In the genomic region with DNA sequence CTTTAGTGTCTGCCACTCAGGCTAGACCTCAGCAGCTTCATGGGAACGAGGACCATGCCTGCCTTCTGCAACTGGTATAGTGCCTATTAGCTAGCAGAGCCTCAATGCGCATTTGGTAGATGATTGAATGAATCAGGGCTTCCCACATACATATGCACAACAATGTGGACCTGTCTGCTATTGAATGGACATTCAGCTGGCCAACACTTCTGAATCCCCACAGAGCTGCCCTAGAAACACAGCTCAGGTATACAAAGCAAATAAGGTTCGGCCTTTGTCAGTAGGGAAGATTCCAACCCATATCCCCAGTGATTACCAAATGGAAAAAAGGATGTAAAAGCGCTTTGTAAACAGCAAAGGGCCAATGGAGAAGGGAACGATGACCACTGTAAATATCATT, we compare ENCODE assay signal across 8 mouse cellular contexts. TPM values are rescaled to one million over a fixed set of nuclear protein-coding genes. Genes with fewer than 3 reads are reported as not detected.
DNase-seq lines count a peak whose midpoint lies in the region; ATAC-seq and TF ChIP-seq lines count a peak whose summit lies in the region.

No protein-coding gene starts in this region.

- H3K79me2 ChIP-seq in CH12.LX (replicated peaks; ENCODE audit: control insufficient read depth, extremely low read depth, insufficient read depth, poor library complexity, severe bottlenecking), result no peaks in the 10 kb centered on the region

- H3K27me3 ChIP-seq in heart, embryonic 12.5 days (replicated peaks), result 0 out of 2 replicates have a peak, but pooled peaks cover 5% of the 10 kb centered on the region
- peaks cover 2% of the 10 kb centered on the region for H3K27me3 ChIP-seq in CH12.LX (replicated peaks)
- 0 out of 2 replicates have a peak, but pooled peaks cover 3% of the 10 kb centered on the region for H3K27me3 ChIP-seq in embryonic facial prominence, embryonic 10.5 days (replicated peaks; ENCODE audit: low read depth, poor library complexity, severe bottlenecking)
- peaks cover 4% of the 10 kb centered on the region; the same call in 1 of the 2 replicates for H3K27me3 ChIP-seq in limb, embryonic 12.5 days
- 0 out of 2 replicates have a peak, but pooled peaks cover 2% of the 10 kb centered on the region for H3K27me3 ChIP-seq in small intestine, adult 2 months (ENCODE audit: control insufficient read depth, insufficient read depth, low read length)

- no peaks in the 10 kb centered on the region for H3K9me3 ChIP-seq in heart, embryonic 12.5 days (replicated peaks)
- H3K9me3 ChIP-seq in CH12.LX (replicated peaks; ENCODE audit: low read length), result no peaks in the 10 kb centered on the region
- H3K9me3 ChIP-seq in embryonic facial prominence, embryonic 10.5 days, result no peaks in the 10 kb centered on the region
- no peaks in the 10 kb centered on the region for H3K9me3 ChIP-seq in limb, embryonic 12.5 days

- no peak for TF ChIP-seq POLR2A in CH12.LX (IDR thresholded peaks at IDR 0.05; ENCODE audit: low read depth, low read length)
- TF ChIP-seq POLR2A in small intestine, adult 2 months (IDR thresholded peaks at IDR 0.05; ENCODE audit: low read depth, low read length), result no peak

- DNase-seq in heart, adult 8-10 months (ENCODE audit: low spot score), result no peak
- peak; percentile 2 for DNase-seq in CH12.LX (ENCODE audit: extremely low read depth)
- no peak for DNase-seq in embryonic facial prominence, embryonic 10.5 days (ENCODE audit: low spot score)
- no peak for DNase-seq in thymus, postnatal 10 days (ENCODE audit: low spot score in 2 of 2)

- WGBS in heart, embryonic 12.5 days, result 26% methylated on average over 5 of the region's 5 CpGs
- WGBS in embryonic facial prominence, embryonic 10.5 days, result 16% methylated on average over 5 of the region's 5 CpGs
- WGBS in limb, embryonic 12.5 days, result 17% methylated on average over 5 of the region's 5 CpGs
- 25% methylated on average over 5 of the region's 5 CpGs for WGBS in small intestine, adult 2 months

- no peak for ATAC-seq in heart, embryonic 12.5 days (ENCODE audit: insufficient number of reproducible peaks, low FRiP score)
- no peak for ATAC-seq in limb, embryonic 12.5 days (ENCODE audit: insufficient number of reproducible peaks, insufficient read depth, low FRiP score, low TSS enrichment, low read depth)
- ATAC-seq in megakaryocyte progenitor cell, adult 5-6 weeks (replicated peaks; ENCODE audit: poor library complexity), result no peak

- no peak for TF ChIP-seq EP300 in CH12.LX (IDR thresholded peaks at IDR 0.05; ENCODE audit: low read length)

- no peak overlapping the region for H3K27ac ChIP-seq in heart, embryonic 12.5 days (ENCODE audit: poor library complexity, severe bottlenecking)
- H3K27ac ChIP-seq in CH12.LX (ENCODE audit: insufficient read depth, low read depth), result no peak overlapping the region
- peak overlapping the region; percentile 81 for H3K27ac ChIP-seq in embryonic facial prominence, embryonic 10.5 days (replicated peaks)
- H3K27ac ChIP-seq in limb, embryonic 12.5 days, result no peak overlapping the region
- no peak overlapping the region for H3K27ac ChIP-seq in small intestine, adult 2 months (ENCODE audit: insufficient read depth, low read depth, low read length)

- no peak for TF ChIP-seq CTCF in CH12.LX (conservative IDR thresholded peaks at IDR 0.05 in 1 of 2, IDR thresholded peaks at IDR 0.05 in 1 of 2; ENCODE audit: low read depth in 2 of 2, low read length in 2 of 2)
- no peak for TF ChIP-seq CTCF in small intestine, adult 2 months (IDR thresholded peaks at IDR 0.05; ENCODE audit: extremely low read depth, insufficient read length, insufficient replicate concordance, low read depth, low read length)

- peak overlapping the region; percentile 68 for H3K4me3 ChIP-seq in heart, embryonic 12.5 days
- peak overlapping the region; percentile 60 to 80 (median 71) for H3K4me3 ChIP-seq in CH12.LX (replicated peaks in 1 of 3; ENCODE audit: low read depth in 2 of 3, low read length in 2 of 3, poor library complexity in 1 of 3)
- H3K4me3 ChIP-seq in embryonic facial prominence, embryonic 10.5 days, result peak overlapping the region; percentile 78
- H3K4me3 ChIP-seq in limb, embryonic 12.5 days (replicated peaks), result peak overlapping the region; percentile 65
- H3K4me3 ChIP-seq in small intestine, adult 2 months (ENCODE audit: low read depth, low read length), result peak overlapping the region; percentile 76

- in situ Hi-C loops in CH12.LX (cut with MboI; ENCODE audit: low pct_ligation_motif_present, low pct_unique_long_range_greater_than_20kb, low sequenced_read_pairs), result no loop called here

- H3K36me3 ChIP-seq in heart, embryonic 12.5 days, result no peaks in the 10 kb centered on the region
- H3K36me3 ChIP-seq in CH12.LX (replicated peaks in 1 of 2; ENCODE audit: control insufficient read depth in 1 of 2, insufficient read depth in 1 of 2, low read length in 1 of 2), result peaks cover 10 to 18% of the 10 kb centered on the region in 2 experiments
- peaks cover 17% of the 10 kb centered on the region for H3K36me3 ChIP-seq in embryonic facial prominence, embryonic 10.5 days (replicated peaks)
- peaks cover 16% of the 10 kb centered on the region for H3K36me3 ChIP-seq in limb, embryonic 12.5 days
- no peaks in the 10 kb centered on the region for H3K36me3 ChIP-seq in small intestine, adult 2 months (ENCODE audit: control insufficient read depth, insufficient read depth, low read length)

- peaks cover 6% of the 10 kb centered on the region for H3K4me1 ChIP-seq in heart, embryonic 12.5 days (replicated peaks)
- H3K4me1 ChIP-seq in CH12.LX (ENCODE audit: control insufficient read depth in 1 of 2, insufficient read depth in 2 of 2), result peaks cover 3 to 11% of the 10 kb centered on the region in 2 experiments; a peak in 3 of 4 replicates
- peaks cover 10% of the 10 kb centered on the region for H3K4me1 ChIP-seq in embryonic facial prominence, embryonic 10.5 days
- H3K4me1 ChIP-seq in limb, embryonic 12.5 days (replicated peaks), result peaks cover 12% of the 10 kb centered on the region
- no peaks in the 10 kb centered on the region; the same call in 1 of the 2 replicates for H3K4me1 ChIP-seq in small intestine, adult 2 months (ENCODE audit: control insufficient read depth, insufficient read depth, insufficient read length, low read length)

- no peak for TF ChIP-seq RAD21 in CH12.LX (IDR thresholded peaks at IDR 0.05; ENCODE audit: low read depth, low read length)

- dilution Hi-C loops in CH12.LX (cut with MboI; ENCODE audit: extremely low pct_ligation_motif_present, extremely low pct_unique_long_range_greater_than_20kb, low sequenced_read_pairs), result no loop called here

- peak overlapping the region; percentile 90 for H3K4me2 ChIP-seq in heart, embryonic 12.5 days
- H3K4me2 ChIP-seq in CH12.LX (ENCODE audit: insufficient read depth, low read depth, poor library complexity, severe bottlenecking), result peak overlapping the region; percentile 78
- H3K4me2 ChIP-seq in limb, embryonic 12.5 days, result peak overlapping the region; percentile 76

- peak overlapping the region; percentile 76 for H3K9ac ChIP-seq in heart, embryonic 12.5 days
- peak overlapping the region; percentile 65 for H3K9ac ChIP-seq in CH12.LX (ENCODE audit: insufficient read depth, low read depth)
- peak overlapping the region; percentile 71 for H3K9ac ChIP-seq in limb, embryonic 12.5 days (replicated peaks)

TF ChIP-seq in CH12.LX, 34 proteins besides CTCF, POLR2A, EP300 and RAD21:
- TF ChIP-seq MXI1 (IDR thresholded peaks at IDR 0.05; ENCODE audit: low read depth, low read length), result no peak
- no peak for TF ChIP-seq USF1 (IDR thresholded peaks at IDR 0.05; ENCODE audit: low read depth, low read length)
- TF ChIP-seq MAX (IDR thresholded peaks at IDR 0.05; ENCODE audit: low read length), result no peak
- no peak for TF ChIP-seq ZC3H11A (IDR thresholded peaks at IDR 0.05; ENCODE audit: low read depth, low read length)
- no peak for TF ChIP-seq JUND (conservative IDR thresholded peaks at IDR 0.05; ENCODE audit: low read depth, low read length)
- no peak for TF ChIP-seq MEF2A (IDR thresholded peaks at IDR 0.05; ENCODE audit: borderline replicate concordance, low read depth, low read length)
- no peak for TF ChIP-seq ZMIZ1 (IDR thresholded peaks at IDR 0.05; ENCODE audit: low read depth, low read length)
- TF ChIP-seq SMC3 (IDR thresholded peaks at IDR 0.05; ENCODE audit: low read depth, low read length), result no peak
- no peak for TF ChIP-seq KAT2A (IDR thresholded peaks at IDR 0.05; ENCODE audit: insufficient replicate concordance, low read length)
- TF ChIP-seq CHD1 (IDR thresholded peaks at IDR 0.05; ENCODE audit: low read depth, low read length), result no peak
- no peak for TF ChIP-seq JUN (IDR thresholded peaks at IDR 0.05; ENCODE audit: insufficient read depth, low read depth, low read length)

RNA-seq across cellular contexts. Expression of a gene that starts 0.7 kb away (rescaled TPM):
- 1.9 and 2.5 TPM in 2 replicates for polyA plus RNA-seq in heart, embryonic 12.5 days (2016; fragmentation: Nextera tagmentation; extraction: Ambion mirVana)
- 1 to 10 TPM; 2.3 to 4.9 (median 2.8) TPM for total RNA-seq in heart, adult 8-10 months (2022)
- total RNA-seq in CH12.LX (2012; rRNA removed), result 3.8 and 6.1 TPM in 2 replicates
- total RNA-seq in CH12.LX (2014; rRNA removed), result 3.4 and 3.7 TPM in 2 replicates
- 4.2 and 5.6 TPM in 2 replicates for polyA plus RNA-seq in CH12.LX (2012; ENCODE audit: insufficient read length, low read depth)
- 7.7 and 8.7 TPM in 2 replicates for polyA plus RNA-seq in embryonic facial prominence, embryonic 10.5 days (2016; fragmentation: Nextera tagmentation; extraction: Ambion mirVana)
- 8.9 and 9.1 TPM in 2 replicates for polyA plus RNA-seq in limb, embryonic 12.5 days (2016; fragmentation: Nextera tagmentation; extraction: Ambion mirVana)
- 0.57 and 1.0 TPM in 2 replicates for polyA plus RNA-seq in small intestine, adult 2 months (2012; rRNA removed)
- total RNA-seq in megakaryocyte progenitor cell, adult 5-6 weeks (2015), result 3.1 and 6.2 TPM in 2 replicates
- total RNA-seq in megakaryocyte progenitor cell, adult 5-6 weeks (2017), result 3.9 and 4.7 TPM in 2 replicates
